Mouse (Mus musculus) hindbrain, embryonic 13.5 days (tissue): ENCODE measurements at regions not wholly inside any gene's neighbourhood (a gene's known extent, or its start where the extent isn't known, plus 50 kb on each side); places are given as distances from the start of the nearest gene placed in this dataset.

Experiments used
- ATAC-seq: fragments of 200-750 bp; cut with Nextera tagmentation; 2 replicates; pipeline ENCODE4 v1.8.0; 2017; ENCODE audit warnings: moderate TSS enrichment; ENCODE audit not compliant: low FRiP score
- H3K27ac ChIP-seq: fragments of 300-500 bp; sonication (generic); 2 replicates; pipeline ENCODE4 v1.5.1; 2015; ENCODE audit warnings: inconsistent platforms, mild to moderate bottlenecking, moderate library complexity
- H3K27me3 ChIP-seq: fragments of 300-500 bp; sonication (generic); 2 replicates; pipeline ENCODE4 v1.6.1; 2015; ENCODE audit warnings: mild to moderate bottlenecking, inconsistent platforms
- H3K36me3 ChIP-seq: fragments of 300-500 bp; sonication (generic); 2 replicates; pipeline ENCODE4 v1.6.1; 2015; ENCODE audit warnings: mild to moderate bottlenecking, inconsistent platforms
- H3K4me1 ChIP-seq: fragments of 300-500 bp; sonication (generic); replicated peaks from 2 replicates; pipeline ENCODE4 v1.6.1; 2015; ENCODE audit warnings: inconsistent platforms
- H3K4me2 ChIP-seq: fragments of 300-500 bp; sonication (generic); 2 replicates; pipeline ENCODE4 v1.6.1; 2015; ENCODE audit warnings: inconsistent platforms, mild to moderate bottlenecking, moderate library complexity
- H3K4me3 ChIP-seq: fragments of 300-500 bp; sonication (generic); 2 replicates; pipeline ENCODE4 v1.5.1; 2015; ENCODE audit warnings: mild to moderate bottlenecking, inconsistent platforms
- H3K9ac ChIP-seq: fragments of 300-500 bp; sonication (generic); 2 replicates; pipeline ENCODE4 v1.6.1; 2015; ENCODE audit warnings: mild to moderate bottlenecking, inconsistent platforms
- H3K9me3 ChIP-seq: fragments of 300-500 bp; sonication (generic); 2 replicates; pipeline ENCODE4 v1.6.1; 2016; ENCODE audit warnings: inconsistent platforms
- WGBS: fragments of 180-500 bp; shearing (Covaris S2); methylation state at CpG from one replicate; pipeline ENCODE4 v1.1.7; 2015; 5-methylcytosine and 5-hydroxymethylcytosine counted together

DNA sequence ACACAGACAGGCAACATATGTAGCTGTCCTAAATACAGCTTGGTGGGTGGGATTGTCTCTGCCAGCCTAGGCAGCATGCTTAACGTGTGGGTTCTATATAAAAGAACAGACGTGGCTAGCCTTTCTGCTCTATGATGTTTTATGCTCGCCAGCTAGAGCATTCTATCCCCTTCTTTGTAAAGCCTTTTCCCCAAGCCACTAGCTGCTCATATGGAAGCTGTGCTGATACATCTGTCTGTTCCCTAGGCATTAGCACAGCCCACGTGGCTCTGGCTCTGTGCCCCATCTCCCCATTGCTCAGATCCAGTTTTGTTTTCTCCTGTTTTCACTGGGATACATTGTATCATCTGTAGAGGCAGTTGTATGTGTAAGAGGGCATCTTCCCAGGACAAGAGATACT, 511.3 kb downstream of the Adam3 start:
- Histone ChIP-seq H3K27me3 (no peaks in the 10 kb centered on the region), H3K4me3 (no peak overlapping the region), H3K9ac (no peak overlapping the region), H3K27ac (no peak overlapping the region), H3K4me1 (no peaks in the 10 kb centered on the region), H3K36me3 (no peaks in the 10 kb centered on the region), H3K9me3 (no peaks in the 10 kb centered on the region), H3K4me2 (no peak overlapping the region)
- 86% methylated on average over 4 of the region's 4 CpGs for WGBS
- ATAC-seq = no peak

DNA sequence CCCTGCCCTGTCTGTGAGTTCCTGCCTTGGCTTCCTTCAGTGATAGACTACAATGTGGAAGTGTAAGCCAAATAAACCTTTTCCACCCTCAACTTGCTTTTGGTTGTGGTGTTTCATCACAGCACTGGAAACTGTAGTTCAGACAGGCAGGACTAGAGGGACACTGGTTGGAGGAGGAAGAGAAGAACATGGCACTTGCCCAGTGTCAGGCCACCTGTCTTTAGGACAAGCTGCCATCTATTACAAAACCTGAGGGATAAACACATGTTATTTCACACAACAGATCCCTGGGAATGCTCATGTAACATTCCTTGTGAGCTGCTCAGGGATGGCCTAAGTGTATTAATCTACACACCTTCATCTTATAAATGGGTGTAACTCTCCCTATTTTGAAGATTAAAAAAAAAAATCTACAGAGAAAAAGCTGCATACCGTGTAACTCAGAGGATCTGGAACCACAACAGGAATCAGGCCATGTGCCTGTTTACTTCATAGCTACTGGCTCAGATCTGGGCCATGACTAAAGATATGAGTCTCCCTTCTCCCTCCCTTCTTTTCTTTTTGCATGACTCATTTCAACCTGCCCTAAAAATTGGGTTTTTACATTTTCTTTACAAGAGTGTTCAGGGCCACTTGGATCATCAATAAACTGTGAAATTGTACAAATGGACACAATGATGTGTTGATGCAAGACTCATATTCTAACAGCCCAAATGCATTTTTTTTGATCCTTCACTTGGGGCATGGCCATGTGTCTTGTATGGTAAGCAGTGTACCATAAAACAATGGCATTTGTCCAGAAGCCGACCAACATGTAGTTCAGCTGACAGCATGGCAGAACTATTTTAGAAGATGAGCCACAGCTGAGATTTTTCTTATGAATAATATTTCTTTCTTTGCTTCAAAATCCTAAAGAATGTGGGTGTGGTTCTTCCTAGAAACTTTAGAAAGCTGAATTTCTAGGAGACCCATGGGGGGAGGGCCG, 513.1 kb downstream of the Adam3 start:
- Histone ChIP-seq H3K9ac (no peak overlapping the region), H3K27ac (no peak overlapping the region), H3K4me3 (no peak overlapping the region), H3K27me3 (no peaks in the 10 kb centered on the region), H3K36me3 (no peaks in the 10 kb centered on the region), H3K9me3 (no peaks in the 10 kb centered on the region), H3K4me2 (no peak overlapping the region), H3K4me1 (no peaks in the 10 kb centered on the region)
- WGBS = 94% methylated on average over 3 of the region's 3 CpGs
- ATAC-seq = no peak

DNA sequence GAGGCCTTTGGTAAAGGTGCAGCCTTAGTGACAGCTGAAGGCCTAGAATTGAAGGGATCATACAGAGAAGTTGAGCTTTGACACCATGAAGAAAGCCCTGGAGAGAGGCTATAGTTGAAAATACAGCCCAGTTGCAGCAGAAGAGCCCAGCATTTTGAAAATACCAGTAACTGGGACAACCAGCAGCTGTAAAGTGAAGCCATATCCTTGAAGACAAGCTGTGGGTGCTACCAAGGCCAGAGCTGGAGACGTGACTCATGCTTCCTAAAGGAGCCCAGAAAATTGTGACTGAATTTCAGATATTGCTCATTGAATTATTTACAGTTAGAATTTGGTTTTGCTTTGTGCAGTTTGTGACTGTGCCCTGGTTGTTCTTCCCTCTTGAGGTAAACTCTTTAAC, 514.6 kb downstream of the Adam3 start:
- Histone ChIP-seq H3K27ac (no peak overlapping the region), H3K4me3 (no peak overlapping the region), H3K4me1 (no peaks in the 10 kb centered on the region), H3K4me2 (no peak overlapping the region), H3K27me3 (no peaks in the 10 kb centered on the region), H3K9ac (no peak overlapping the region), H3K9me3 (no peaks in the 10 kb centered on the region), H3K36me3 (no peaks in the 10 kb centered on the region)
- ATAC-seq = no peak
- 83% methylated on average over 1 of the region's 1 CpGs for WGBS
